Mouse (Mus musculus): ENCODE data around the gene Hmgb2.

Gene Hmgb2

DNA sequence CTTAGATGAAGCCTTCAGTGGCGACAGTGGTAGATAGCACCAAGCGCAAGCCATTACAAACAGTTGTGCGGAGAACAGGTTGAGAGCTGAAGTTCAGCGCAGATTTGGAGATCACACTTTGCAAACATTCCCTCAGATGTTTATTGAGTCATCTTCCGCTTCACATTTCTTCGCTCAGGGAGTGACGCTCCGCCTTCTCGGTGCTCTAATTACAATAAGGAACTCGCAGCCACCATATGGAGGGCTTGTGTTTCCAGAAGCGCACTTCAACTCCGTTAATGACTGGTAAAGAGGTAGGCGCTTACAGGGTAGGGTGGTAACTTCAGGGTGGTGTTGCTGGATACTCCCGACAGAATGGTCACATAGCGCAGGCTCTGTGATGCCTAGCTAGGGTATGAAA, 52.0 kb downstream of the Hmgb2 start:
- DNase-seq = no peak

DNA sequence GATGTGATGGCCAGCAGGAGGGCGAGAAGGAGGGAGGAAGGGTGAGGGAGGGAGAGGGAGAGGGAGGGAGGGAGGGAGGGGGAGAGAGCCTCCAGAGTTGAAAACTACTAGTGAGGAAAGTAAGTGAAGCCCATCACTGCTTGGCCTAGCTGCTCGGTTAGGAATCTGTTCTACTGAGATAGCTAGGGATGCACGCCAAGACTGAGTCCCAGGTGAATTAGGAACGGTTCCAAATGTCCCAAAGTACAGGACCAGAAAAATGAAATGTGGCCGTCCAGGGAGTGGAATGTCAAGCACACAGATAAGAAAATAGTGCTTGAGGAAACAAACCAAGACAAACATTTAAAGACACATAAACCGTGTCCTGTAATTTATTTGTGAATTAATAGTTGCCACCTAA, 53.3 kb downstream of the Hmgb2 start:
- DNase-seq = no peak
